Mouse (Mus musculus): ENCODE measurements around the gene Zfyve28.

The Zfyve28 gene

GRCm38 (mm10) chr5:34182486-34182885 is 105.8 kb downstream of the Zfyve28 start:
- CTCF ChIA-PET = no interaction called here

DNA sequence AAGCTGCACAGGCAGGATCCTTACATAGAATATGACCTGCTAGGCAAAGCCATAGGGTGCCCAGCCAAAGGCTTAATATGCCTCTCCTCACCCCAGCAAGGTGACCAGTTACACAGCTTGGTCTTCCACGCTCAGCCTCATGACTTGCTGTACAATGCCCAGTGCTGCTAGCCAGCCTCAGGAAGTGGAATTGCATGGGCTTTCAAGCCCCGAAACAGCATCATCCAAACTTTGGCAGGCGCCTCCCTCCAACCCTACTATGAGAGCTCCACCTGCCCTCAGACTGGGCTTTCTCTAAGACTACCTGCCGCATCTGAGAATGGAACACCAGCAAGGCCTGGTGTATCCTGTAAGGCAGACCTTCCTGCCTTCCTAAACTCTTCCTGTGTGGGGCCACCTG is 110.4 kb downstream of the Zfyve28 start:
- CTCF ChIA-PET = no interaction called here

DNA sequence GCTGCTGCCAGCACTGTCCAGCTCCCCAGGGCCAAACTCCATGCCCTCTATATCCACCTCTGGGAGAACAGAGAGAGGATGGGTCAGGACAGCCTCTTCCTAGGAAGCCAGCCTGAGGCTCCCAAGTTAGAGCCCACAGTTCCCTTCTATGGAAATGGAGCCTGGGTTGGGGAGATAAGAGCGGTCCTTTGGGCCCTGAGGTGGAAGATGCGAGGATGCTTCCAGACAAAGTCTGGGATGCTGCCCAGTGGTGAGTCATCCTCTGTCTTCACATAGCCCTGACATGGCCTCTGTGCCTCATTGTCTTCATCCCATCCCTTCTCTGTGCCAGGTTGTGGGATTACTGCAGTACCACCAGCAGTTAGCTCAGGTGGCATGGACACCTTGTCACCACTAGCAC is 111.2 kb downstream of the Zfyve28 start:
- CTCF ChIA-PET = interaction anchor here (0.5 kb wide), 1 partner anchor 77 kb away, joined by 7 read pairs; no protein-coding TSS in a partner anchor

DNA sequence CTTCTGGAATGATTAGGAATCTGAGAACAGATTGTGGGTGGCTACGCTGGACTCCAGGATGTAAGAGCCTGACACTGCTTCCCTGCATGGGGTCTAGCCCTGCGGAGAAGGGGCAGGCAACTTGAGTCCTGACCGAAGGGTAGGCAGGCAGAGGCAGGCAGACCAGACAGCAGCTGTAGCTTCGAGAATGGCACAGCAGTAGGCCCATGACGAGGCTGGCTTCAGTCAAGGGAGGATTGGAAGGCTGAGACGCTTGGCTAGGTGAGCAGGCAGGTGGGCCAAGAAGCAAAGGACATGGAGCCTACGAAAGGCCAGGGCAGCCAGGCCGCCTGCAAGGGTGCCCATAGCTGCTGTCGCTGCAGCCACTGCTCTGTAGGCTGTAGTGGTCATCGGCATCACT is 111.6 kb downstream of the Zfyve28 start:
- CTCF ChIA-PET = interaction anchor here (0.5 kb wide), 1 partner anchor 78 kb away, joined by 7 read pairs; no protein-coding TSS in a partner anchor

GRCm38 (mm10) chr5:34175403-34175694 is 112.9 kb downstream of the Zfyve28 start:
- CTCF ChIA-PET = interaction anchor here (0.9 kb wide), 1 partner anchor 11 kb away, joined by 3 read pairs; no protein-coding TSS in a partner anchor

DNA sequence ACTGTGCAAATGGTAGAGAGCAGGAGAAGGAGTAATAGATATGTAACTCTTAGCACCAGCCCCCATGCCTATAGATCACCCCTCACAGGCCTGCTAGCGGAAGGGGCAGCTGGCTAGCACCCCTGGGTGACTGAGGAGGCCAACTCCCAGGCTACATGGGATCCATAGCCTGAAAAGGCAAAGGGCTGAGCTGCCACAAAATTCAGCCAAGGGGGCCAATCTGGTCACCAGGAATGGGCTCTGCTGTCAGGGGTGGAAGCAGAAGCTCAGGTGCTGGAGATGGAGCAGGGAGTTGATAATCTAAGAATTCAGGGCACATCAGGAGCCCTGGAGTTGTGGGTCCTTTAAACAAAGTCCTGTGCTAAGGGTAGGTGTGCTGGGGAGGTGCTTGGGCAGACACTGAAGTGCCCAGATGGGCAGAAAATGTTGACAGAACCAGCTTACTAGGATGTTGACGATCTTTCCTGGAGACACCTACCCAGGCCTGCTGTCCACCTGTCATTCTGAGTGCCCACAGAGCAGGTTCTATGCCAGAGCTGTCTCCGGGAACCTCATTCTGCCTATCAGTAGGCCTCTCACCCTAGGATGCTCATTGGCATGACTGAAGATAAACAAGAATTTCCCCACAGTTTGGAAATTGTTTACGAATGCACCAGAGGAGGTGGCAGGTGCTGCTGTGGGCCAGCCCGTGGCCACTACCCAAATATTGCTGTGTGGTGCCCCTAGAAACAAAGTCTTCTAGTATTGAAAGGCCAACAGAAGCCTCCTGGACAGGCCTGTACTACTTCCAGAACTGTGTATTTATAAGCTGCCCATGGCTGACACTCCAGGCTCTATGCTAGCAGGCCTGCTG is 113.5 kb downstream of the Zfyve28 start:
- CTCF ChIA-PET = interaction anchor here (0.9 kb wide), 1 partner anchor 12 kb away, joined by 3 read pairs; no protein-coding TSS in a partner anchor

DNA sequence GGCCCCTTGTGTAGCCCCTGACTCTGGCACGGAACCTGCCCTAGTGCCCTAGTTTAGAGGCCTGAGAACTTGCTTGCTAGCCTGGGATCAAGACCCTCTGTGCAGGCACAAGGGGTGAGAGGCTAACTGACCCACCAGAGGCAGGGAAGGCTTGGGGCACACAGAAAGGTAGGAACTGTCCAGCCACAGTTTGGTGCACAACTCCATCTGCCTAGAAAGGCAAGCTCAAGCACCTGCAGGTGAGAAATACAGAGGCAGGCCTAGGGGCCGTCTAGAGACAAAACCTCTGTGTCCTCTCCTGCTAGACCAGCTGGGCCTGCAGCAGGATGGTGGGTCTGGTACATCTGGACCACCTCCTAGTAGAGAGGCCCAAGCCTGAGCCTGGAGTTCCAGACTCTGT is 114.2 kb downstream of the Zfyve28 start:
- CTCF ChIA-PET = no interaction called here

GRCm38 (mm10) chr5:34170726-34171125 is 117.5 kb downstream of the Zfyve28 start:
- CTCF ChIA-PET = no interaction called here

DNA sequence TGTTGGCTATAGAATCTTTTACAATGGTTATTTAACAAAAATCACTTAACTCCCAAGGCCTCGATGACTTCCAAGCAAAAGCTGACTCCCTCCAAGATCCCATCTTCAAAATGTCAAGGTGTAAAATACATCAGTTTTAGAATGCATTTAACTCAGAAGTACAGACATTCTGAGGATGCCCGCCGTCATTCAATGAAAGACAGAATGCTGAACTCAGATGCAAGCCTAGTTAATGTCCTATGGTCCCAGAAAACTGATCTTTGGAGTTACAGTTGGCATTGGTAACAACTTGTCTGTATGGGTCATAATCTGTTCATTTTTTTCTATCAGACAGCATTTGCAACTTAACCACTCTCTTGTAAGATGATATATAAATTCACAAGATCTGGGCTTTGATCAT is 118.3 kb downstream of the Zfyve28 start:
- CTCF ChIA-PET = no interaction called here

GRCm38 (mm10) chr5:34168950-34169891 is 119.0 kb downstream of the Zfyve28 start, which contains the start of the genes Poln and Haus3:
Poln (minus strand) TSS chr5:34169448.
Haus3 (minus strand) TSS chr5:34169527.
- CTCF ChIA-PET = interaction anchor here (0.6 kb wide), 1 partner anchor 69 kb away, joined by 4 read pairs; no protein-coding TSS in a partner anchor

DNA sequence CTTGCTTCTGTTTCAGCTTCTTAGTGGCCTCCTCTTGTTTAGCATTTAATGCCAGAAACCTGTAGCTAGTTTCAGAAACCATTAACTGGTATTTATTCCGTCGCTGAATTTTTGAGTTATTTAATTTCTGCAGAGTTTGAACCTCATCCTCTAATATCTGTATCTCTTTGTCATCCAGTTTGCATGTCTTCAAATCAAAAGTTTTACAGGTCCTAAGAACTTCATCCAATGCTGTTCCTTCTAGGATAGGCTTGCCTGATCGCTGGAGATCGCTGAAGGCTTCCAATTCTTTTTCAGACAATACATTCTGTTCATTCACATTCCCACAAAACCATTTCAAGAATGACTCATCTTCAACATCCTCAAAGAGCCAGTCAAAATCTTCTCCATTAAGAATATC is 120.4 kb downstream of the Zfyve28 start:
- CTCF ChIA-PET = no interaction called here

- CTCF ChIA-PET = interaction anchor here (0.7 to 1.2 kb wide), 2 partner anchors 20 to 36 kb away, joined by 3 to 12 read pairs; no protein-coding TSS in a partner anchor
These were observed 122.5 kb downstream of the Zfyve28 start for GRCm38 (mm10) chr5:34165793-34166192.

- CTCF ChIA-PET = no interaction called here
These were observed 139.8 kb downstream of the Zfyve28 start for GRCm38 (mm10) chr5:34148476-34148875.

DNA sequence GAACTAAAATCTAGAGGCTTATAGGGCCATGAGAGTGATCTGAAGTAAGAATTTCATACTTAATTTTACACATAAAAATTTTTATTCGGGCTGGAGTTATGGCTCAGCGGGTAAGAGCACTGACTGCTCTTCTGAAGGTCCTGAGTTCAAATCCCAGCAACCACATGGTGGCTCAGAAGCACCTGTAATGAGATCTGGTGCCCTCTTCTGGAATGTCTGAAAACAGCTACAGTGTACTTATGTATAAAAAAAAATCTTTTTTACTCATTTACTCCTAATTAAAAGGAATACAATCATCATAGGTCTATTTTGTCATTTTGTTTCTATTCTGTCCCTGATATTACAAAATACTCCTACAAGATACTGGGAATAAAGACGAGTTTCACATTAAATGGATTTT is 140.7 kb downstream of the Zfyve28 start:
- CTCF ChIA-PET = no interaction called here
